Mouse (Mus musculus) cerebellum, adult 2 months (tissue): ENCODE results near the gene Psmd13.

Experiments
- CTCF ChIP-seq: fragments of 200-500 bp; IDR thresholded peaks from 2 replicates; pipeline ENCODE4 v1.5.1; 2011; ENCODE audit warnings: low read depth, mild to moderate bottlenecking, control low read depth, low read length, moderate library complexity, borderline replicate concordance; ENCODE audit not compliant: insufficient read depth
- POLR2A ChIP-seq: fragments of 200-500 bp; IDR thresholded peaks from 2 replicates; pipeline ENCODE4 v1.6.1; 2011; ENCODE audit warnings: low read length, control low read depth, borderline replicate concordance; ENCODE audit not compliant: insufficient read depth

DNA sequence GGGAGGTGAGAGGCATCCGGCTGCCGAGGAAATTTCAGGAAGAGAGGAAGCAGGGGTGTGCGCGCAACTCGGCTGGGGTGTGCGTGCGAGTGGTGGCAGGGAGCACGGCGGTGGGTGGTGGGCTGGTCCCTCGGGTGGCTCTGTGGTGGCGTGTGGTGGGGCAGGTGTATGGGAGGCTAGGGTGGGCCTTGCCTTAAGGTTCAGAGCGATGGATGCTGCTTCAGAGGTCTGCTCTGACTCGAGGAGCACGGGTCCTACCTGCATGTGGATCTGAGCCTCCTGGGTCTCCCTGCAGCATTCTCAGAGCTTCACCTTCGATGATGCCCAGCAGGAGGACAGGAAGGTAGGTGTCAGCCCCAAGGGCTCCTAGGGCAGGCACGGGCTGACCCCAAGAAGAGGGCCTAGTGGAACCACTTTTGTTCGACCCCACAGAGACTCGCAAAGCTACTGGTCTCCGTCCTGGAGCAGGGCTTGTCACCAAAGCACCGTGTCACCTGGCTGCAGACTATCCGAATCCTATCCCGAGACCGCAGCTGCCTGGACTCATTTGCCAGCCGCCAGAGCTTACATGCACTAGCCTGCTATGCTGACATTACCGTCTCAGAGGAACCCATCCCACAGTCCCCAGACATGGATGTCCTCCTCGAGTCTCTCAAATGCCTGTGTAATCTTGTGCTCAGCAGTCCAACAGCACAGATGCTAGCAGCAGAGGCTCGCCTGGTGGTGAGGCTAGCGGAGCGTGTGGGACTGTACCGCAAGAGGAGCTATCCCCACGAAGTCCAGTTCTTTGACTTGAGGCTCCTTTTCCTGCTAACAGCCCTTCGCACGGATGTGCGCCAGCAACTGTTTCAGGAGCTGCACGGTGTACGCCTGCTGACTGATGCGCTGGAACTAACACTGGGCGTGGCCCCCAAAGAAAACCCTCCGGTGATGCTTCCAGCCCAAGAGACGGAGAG, 23.9 kb upstream of the Psmd13 start, which contains the start of gene Bet1l:
- no peak for TF ChIP-seq POLR2A
- no peak for TF ChIP-seq CTCF
